Mouse (Mus musculus): ENCODE results near the gene Bank1. TPM values are rescaled to one million over a fixed set of nuclear protein-coding genes. Genes with fewer than 3 reads are reported as not detected.

Gene Bank1
- total and polyA plus RNA-seq, 3 experiments, result not detected

DNA sequence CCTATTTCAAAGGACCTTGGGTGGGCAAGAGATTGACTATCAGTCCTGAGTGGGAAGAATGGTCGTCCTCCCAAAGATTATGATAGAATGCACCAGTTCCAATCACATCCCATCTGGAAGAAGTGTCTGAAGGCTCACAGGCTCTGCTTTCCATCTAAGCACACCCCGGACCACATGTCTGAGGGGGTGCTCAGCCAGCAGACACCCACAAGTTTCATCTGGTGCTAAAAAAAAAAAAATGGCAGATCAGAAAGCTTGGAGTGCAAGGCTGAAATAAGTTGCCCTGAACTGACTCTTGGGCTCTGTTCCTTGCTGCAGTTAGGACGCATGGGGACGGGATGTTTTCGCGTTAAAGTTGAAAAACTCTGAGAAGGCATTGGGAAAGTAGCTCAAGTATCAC is 286.4 kb downstream of the Bank1 start:
- Histone ChIP-seq H3K9me3 (replicated peaks; ENCODE audit: insufficient read depth, low read length) (no peaks in the 10 kb centered on the region), H3K4me1 (ENCODE audit: control insufficient read depth in 1 of 2, insufficient read depth in 2 of 2, low read length in 2 of 2) (no peaks in the 10 kb centered on the region), H3K9ac (ENCODE audit: control insufficient read depth, low read depth, low read length, poor library complexity, severe bottlenecking) (no peak overlapping the region), H3K27me3 (ENCODE audit: control insufficient read depth in 1 of 2, insufficient read depth in 2 of 2, low read length in 2 of 2) (no peaks in the 10 kb centered on the region), H3K36me3 (ENCODE audit: control insufficient read depth in 1 of 2, insufficient read depth in 2 of 2, low read length in 2 of 2) (no peaks in the 10 kb centered on the region), H3K27ac (ENCODE audit: control insufficient read depth, low read depth, low read length) (no peak overlapping the region), H3K79me2 (ENCODE audit: control insufficient read depth, insufficient read depth, low read length, poor library complexity) (no peaks in the 10 kb centered on the region), H3K4me3 (ENCODE audit: control insufficient read depth in 1 of 2, insufficient read depth in 1 of 2, low read depth in 2 of 2, low read length in 2 of 2) (no peak overlapping the region)
- TF ChIP-seq RCOR1 (IDR thresholded peaks at IDR 0.05; ENCODE audit: low read depth, low read length) (no peak), POLR2AphosphoS5 (IDR thresholded peaks at IDR 0.05; ENCODE audit: borderline replicate concordance, low read depth, low read length) (no peak), MYB (IDR thresholded peaks at IDR 0.05; ENCODE audit: low read depth, low read length) (no peak), JUND (IDR thresholded peaks at IDR 0.05; ENCODE audit: low read depth, low read length) (no peak), RAD21 (IDR thresholded peaks at IDR 0.05; ENCODE audit: low read depth, low read length) (no peak), MXI1 (IDR thresholded peaks at IDR 0.05; ENCODE audit: low read depth, low read length) (no peak), SMC3 (IDR thresholded peaks at IDR 0.05; ENCODE audit: low read depth, low read length) (no peak), EP300 (IDR thresholded peaks at IDR 0.05; ENCODE audit: low read depth in 1 of 2, low read length in 2 of 2) (no peak), TBP (IDR thresholded peaks at IDR 0.05; ENCODE audit: low read depth, low read length) (no peak), MEF2A (IDR thresholded peaks at IDR 0.05; ENCODE audit: extremely low read depth, insufficient replicate concordance, low read depth, low read length, poor library complexity, severe bottlenecking) (no peak), ZMIZ1 (IDR thresholded peaks at IDR 0.05; ENCODE audit: low read depth, low read length) (no peak), MAZ (IDR thresholded peaks at IDR 0.05; ENCODE audit: low read depth, low read length) (no peak), MYC (IDR thresholded peaks at IDR 0.05; ENCODE audit: low read depth, low read length) (no peak), ETS1 (IDR thresholded peaks at IDR 0.05; ENCODE audit: low read depth, low read length) (no peak), TAL1 (IDR thresholded peaks at IDR 0.05; ENCODE audit: low read length) (no peak)
- no peak for DNase-seq (ENCODE audit: low read depth, low spot score)

DNA sequence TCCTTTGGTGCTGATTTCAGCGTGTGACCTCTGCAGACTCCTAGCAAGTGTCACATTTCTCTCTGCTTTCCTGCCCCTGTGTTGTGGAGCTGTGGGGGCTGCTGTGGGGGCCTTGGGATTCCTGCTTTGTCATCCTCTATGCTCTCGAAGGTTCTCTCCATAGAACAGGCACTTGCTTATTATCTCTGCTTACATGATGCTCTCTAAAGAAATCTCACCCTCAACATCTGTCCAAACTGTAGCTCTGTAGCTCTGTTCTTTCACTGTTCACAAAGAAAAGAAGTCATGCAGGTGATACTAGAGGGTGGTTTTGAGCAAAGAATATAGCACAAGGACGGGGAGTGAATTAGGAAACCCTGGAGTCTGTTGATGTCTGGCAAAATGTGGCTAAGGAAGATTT is 288.6 kb downstream of the Bank1 start:
- Histone ChIP-seq H3K4me1 (ENCODE audit: control insufficient read depth in 1 of 2, insufficient read depth in 2 of 2, low read length in 2 of 2) (no peaks in the 10 kb centered on the region), H3K36me3 (ENCODE audit: control insufficient read depth in 1 of 2, insufficient read depth in 2 of 2, low read length in 2 of 2) (no peaks in the 10 kb centered on the region)

More for the DNA sequence above, 288.6 kb downstream of the Bank1 start:
- H3K27me3 ChIP-seq (ENCODE audit: control insufficient read depth in 1 of 2, insufficient read depth in 2 of 2, low read length in 2 of 2), result no peaks in the 10 kb centered on the region
- TF ChIP-seq ZKSCAN1 (IDR thresholded peaks at IDR 0.05; ENCODE audit: low read depth, low read length) (no peak), GATA1 (IDR thresholded peaks at IDR 0.05; ENCODE audit: low read depth, low read length) (no peak), NRF1 (IDR thresholded peaks at IDR 0.05; ENCODE audit: insufficient read depth, low read depth, low read length, poor library complexity, severe bottlenecking) (no peak), RAD21 (IDR thresholded peaks at IDR 0.05; ENCODE audit: low read depth, low read length) (no peak), CHD2 (IDR thresholded peaks at IDR 0.05; ENCODE audit: low read length) (no peak), BHLHE40 (IDR thresholded peaks at IDR 0.05; ENCODE audit: borderline replicate concordance, low read depth, low read length) (no peak), RCOR1 (IDR thresholded peaks at IDR 0.05; ENCODE audit: low read depth, low read length) (no peak), SIN3A (IDR thresholded peaks at IDR 0.05; ENCODE audit: low read length) (no peak), E2F4 (IDR thresholded peaks at IDR 0.05; ENCODE audit: borderline replicate concordance, low read depth, low read length) (no peak), TBP (IDR thresholded peaks at IDR 0.05; ENCODE audit: low read depth, low read length) (no peak), ETS1 (IDR thresholded peaks at IDR 0.05; ENCODE audit: low read depth, low read length) (no peak), MEF2A (IDR thresholded peaks at IDR 0.05; ENCODE audit: extremely low read depth, insufficient replicate concordance, low read depth, low read length, poor library complexity, severe bottlenecking) (no peak), POLR2A (IDR thresholded peaks at IDR 0.05; ENCODE audit: control insufficient read depth in 1 of 2, insufficient read depth in 1 of 2, low read depth in 1 of 2, low read length in 2 of 2, poor library complexity in 1 of 2) (no peak), ZNF384 (IDR thresholded peaks at IDR 0.05; ENCODE audit: low read depth, low read length) (no peak), SMC3 (IDR thresholded peaks at IDR 0.05; ENCODE audit: low read depth, low read length) (no peak)
- no peak for DNase-seq (ENCODE audit: low read depth, low spot score)
- H3K9ac ChIP-seq (ENCODE audit: control insufficient read depth, low read depth, low read length, poor library complexity, severe bottlenecking), result no peak overlapping the region
- no peaks in the 10 kb centered on the region for H3K79me2 ChIP-seq (ENCODE audit: control insufficient read depth, insufficient read depth, low read length, poor library complexity)
- H3K27ac ChIP-seq (ENCODE audit: control insufficient read depth, low read depth, low read length), result no peak overlapping the region
- H3K4me3 ChIP-seq (ENCODE audit: control insufficient read depth in 1 of 2, insufficient read depth in 1 of 2, low read depth in 2 of 2, low read length in 2 of 2), result no peak overlapping the region
- H3K9me3 ChIP-seq (replicated peaks; ENCODE audit: insufficient read depth, low read length), result no peaks in the 10 kb centered on the region
